Mouse (Mus musculus): Measurements from ENCODE around the gene Tm4sf4. TPM values are rescaled to one million over a fixed set of nuclear protein-coding genes. Genes with fewer than 3 reads are reported as not detected.

The Tm4sf4 gene
- polyA plus RNA-seq (2012; rRNA removed), result 12.4 and 16.1 TPM in 2 replicates
- 34.2 and 38.1 TPM in 2 replicates for polyA plus RNA-seq (2014; fragmentation: Nextera tagmentation; extraction: Ambion mirVana)

DNA sequence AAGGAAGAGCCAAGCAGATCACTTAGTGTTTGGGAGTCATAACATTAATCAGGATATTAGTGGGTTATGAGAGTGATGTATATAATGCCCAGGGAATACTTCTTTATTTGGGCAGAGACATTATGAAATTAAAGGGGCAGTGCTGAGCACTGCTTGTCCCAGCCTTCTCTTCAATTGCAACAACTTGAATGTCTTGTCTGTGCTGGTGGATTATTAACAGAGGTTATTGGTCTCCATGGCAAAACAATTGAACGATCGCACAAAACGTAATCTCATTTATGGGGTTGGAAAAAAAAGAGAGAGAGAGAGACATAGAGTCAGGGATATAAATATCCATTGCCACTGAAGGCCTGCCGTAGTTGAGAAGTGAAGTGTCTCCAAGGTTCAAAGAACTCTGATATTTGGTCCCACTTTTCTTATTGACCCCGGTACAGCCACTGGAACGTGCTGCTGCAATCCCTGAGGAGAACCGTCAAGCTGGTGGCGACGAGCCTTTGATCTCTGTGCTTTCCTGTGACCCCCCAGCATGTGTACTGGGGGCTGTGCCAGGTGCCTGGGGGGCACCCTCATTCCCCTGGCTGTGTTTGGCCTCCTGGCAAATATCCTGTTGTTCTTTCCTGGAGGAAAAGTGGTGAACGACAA is at the start of gene Tm4sf4:
Tm4sf4 (plus strand) TSS at position 226 of the 642 bp plus-strand sequence.
- no peaks in the 10 kb centered on the region for H3K9me3 ChIP-seq (ENCODE audit: control insufficient read depth, low read length)
- peak within 1 kb of the TSS; percentile 24 to 27 for H3K4me3 ChIP-seq (ENCODE audit: insufficient read depth in 1 of 2, low read depth in 2 of 2, low read length in 2 of 2)
- H3K27ac ChIP-seq, result no peak within 1 kb of the TSS
- WGBS (ENCODE audit: insufficient replicate concordance), result 62% methylated on average over 10 of the region's 10 CpGs
- H3K36me3 ChIP-seq (replicated peaks; ENCODE audit: control insufficient read depth, insufficient read depth, low read depth), result no peaks in the 10 kb centered on the region
- H3K4me2 ChIP-seq (ENCODE audit: low read depth), result peak within 1 kb of the TSS; percentile 38
- no peak for ATAC-seq (ENCODE audit: insufficient read depth)
- no peak within 1 kb of the TSS for H3K9ac ChIP-seq (replicated peaks)
- DNase-seq (ENCODE audit: low read depth in 3 of 3, low spot score in 3 of 3), result no peak
- H3K4me1 ChIP-seq (replicated peaks; ENCODE audit: control insufficient read depth in 2 of 2, insufficient read depth in 2 of 2, low read length in 1 of 2), result peaks cover 0 to 3% of the 10 kb centered on the region in 2 experiments; a peak in 1 of 4 replicates
- no peaks in the 10 kb centered on the region for H3K27me3 ChIP-seq (ENCODE audit: control insufficient read depth, insufficient read depth, low read length)
- TF ChIP-seq CTCF (IDR thresholded peaks at IDR 0.05; ENCODE audit: low read depth), result no peak
- TF ChIP-seq EP300 (IDR thresholded peaks at IDR 0.05; ENCODE audit: low read depth), result no peak

DNA sequence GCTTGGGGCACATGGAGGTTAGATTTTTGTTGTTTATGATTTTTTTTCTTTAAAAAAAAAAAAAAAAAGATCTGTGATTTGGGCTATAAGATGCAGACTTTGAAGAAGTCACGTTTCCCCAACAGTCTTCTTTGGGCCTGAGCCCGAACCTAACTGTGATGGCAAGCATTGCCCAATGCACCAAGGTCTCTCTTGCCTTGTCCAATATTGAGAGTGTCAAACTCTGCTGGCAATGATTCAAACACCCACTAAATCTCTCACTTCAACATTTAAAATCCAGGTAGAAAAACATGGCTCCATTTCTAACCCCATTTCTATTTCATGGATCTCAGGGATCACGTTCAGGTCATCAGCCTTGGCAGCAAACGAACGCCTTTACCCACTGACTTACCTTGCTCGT is 38.7 kb upstream of the Tm4sf4 start:
- Histone ChIP-seq H3K4me3 (ENCODE audit: insufficient read depth in 1 of 2, low read depth in 2 of 2, low read length in 2 of 2) (no peak overlapping the region), H3K9ac (replicated peaks) (no peak overlapping the region), H3K27me3 (ENCODE audit: control insufficient read depth, insufficient read depth, low read length) (no peaks in the 10 kb centered on the region), H3K4me2 (ENCODE audit: low read depth) (peak overlapping the region; percentile 13; the same call in 1 of the 2 replicates), H3K36me3 (replicated peaks; ENCODE audit: control insufficient read depth, insufficient read depth, low read depth) (no peaks in the 10 kb centered on the region), H3K9me3 (ENCODE audit: control insufficient read depth, low read length) (no peaks in the 10 kb centered on the region), H3K27ac (no peak overlapping the region), H3K4me1 (replicated peaks; ENCODE audit: control insufficient read depth in 2 of 2, insufficient read depth in 2 of 2, low read length in 1 of 2) (no peaks in the 10 kb centered on the region)
- 56% methylated on average over 6 of the region's 6 CpGs for whole genome bisulfite sequencing (ENCODE audit: insufficient replicate concordance)
- no peak for DNase-seq (ENCODE audit: low read depth in 3 of 3, low spot score in 3 of 3)
- no peak for ATAC-seq (ENCODE audit: insufficient read depth)
- TF ChIP-seq EP300 (IDR thresholded peaks at IDR 0.05; ENCODE audit: low read depth) (no peak), CTCF (IDR thresholded peaks at IDR 0.05; ENCODE audit: low read depth) (no peak)

DNA sequence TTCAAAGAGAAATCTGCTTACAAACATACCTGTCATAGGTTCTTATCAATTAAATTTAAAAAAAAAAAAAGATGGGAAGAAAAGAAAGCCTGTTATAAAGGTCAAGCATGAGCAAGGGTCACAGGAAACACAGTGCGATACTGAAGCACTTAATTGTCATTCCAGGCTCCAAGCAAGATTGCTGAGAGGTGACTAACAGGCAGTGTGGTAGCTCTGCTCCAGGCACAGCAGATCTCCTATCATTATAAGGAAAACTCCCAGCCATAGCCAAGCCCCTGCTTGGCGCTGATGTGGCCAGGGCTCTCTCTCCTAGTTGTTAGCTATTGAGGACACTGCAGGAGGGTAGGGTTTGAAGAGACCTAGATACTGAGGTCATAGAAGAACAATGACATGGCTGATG is 38.2 kb upstream of the Tm4sf4 start:
- H3K4me3 ChIP-seq (ENCODE audit: insufficient read depth in 1 of 2, low read depth in 2 of 2, low read length in 2 of 2), result no peak overlapping the region

DNA sequence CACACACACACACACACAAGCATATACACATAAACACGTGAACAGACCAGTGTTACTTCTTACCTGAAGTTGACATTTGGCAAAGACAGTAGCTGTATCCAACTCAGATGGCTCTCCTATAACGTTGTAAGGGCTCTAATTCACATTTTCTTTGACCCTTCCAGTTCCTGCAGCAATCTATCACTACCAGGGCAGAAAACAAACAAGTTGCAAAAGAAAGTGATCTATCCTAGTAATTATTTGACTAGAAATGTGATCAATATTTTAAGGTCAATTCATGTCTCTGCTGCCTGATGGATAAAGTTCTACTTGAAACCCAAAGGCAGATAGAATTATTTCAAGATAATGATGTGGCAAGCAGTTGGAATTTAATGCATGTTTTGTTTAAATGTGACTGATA is 37.5 kb upstream of the Tm4sf4 start:
- Histone ChIP-seq H3K9ac (replicated peaks) (no peak overlapping the region), H3K4me2 (ENCODE audit: low read depth) (no peak overlapping the region), H3K27me3 (ENCODE audit: control insufficient read depth, insufficient read depth, low read length) (no peaks in the 10 kb centered on the region), H3K36me3 (replicated peaks; ENCODE audit: control insufficient read depth, insufficient read depth, low read depth) (no peaks in the 10 kb centered on the region), H3K4me3 (ENCODE audit: insufficient read depth in 1 of 2, low read depth in 2 of 2, low read length in 2 of 2) (no peak overlapping the region), H3K4me1 (replicated peaks; ENCODE audit: control insufficient read depth in 2 of 2, insufficient read depth in 2 of 2, low read length in 1 of 2) (no peaks in the 10 kb centered on the region), H3K9me3 (ENCODE audit: control insufficient read depth, low read length) (no peaks in the 10 kb centered on the region), H3K27ac (no peak overlapping the region)
- no peak for DNase-seq (ENCODE audit: low read depth in 3 of 3, low spot score in 3 of 3)
- no peak for ATAC-seq (ENCODE audit: insufficient read depth)
- TF ChIP-seq CTCF (IDR thresholded peaks at IDR 0.05; ENCODE audit: low read depth) (no peak), EP300 (IDR thresholded peaks at IDR 0.05; ENCODE audit: low read depth) (no peak)
- 35% methylated on average over 2 of the region's 2 CpGs for WGBS (ENCODE audit: insufficient replicate concordance)

More for the DNA sequence above, 38.2 kb upstream of the Tm4sf4 start:
- H3K4me1 ChIP-seq (replicated peaks; ENCODE audit: control insufficient read depth in 2 of 2, insufficient read depth in 2 of 2, low read length in 1 of 2), result no peaks in the 10 kb centered on the region
- no peak for TF ChIP-seq EP300 (IDR thresholded peaks at IDR 0.05; ENCODE audit: low read depth)
- no peak for TF ChIP-seq CTCF (IDR thresholded peaks at IDR 0.05; ENCODE audit: low read depth)
- H3K4me2 ChIP-seq (ENCODE audit: low read depth), result peak overlapping the region; percentile 7; the same call in 1 of the 2 replicates
- no peak overlapping the region for H3K9ac ChIP-seq (replicated peaks)
- no peaks in the 10 kb centered on the region for H3K36me3 ChIP-seq (replicated peaks; ENCODE audit: control insufficient read depth, insufficient read depth, low read depth)
- no peak overlapping the region for H3K27ac ChIP-seq
- DNase-seq (ENCODE audit: low read depth in 3 of 3, low spot score in 3 of 3) (no peak), ATAC-seq (ENCODE audit: insufficient read depth) (no peak)
- no peaks in the 10 kb centered on the region for H3K9me3 ChIP-seq (ENCODE audit: control insufficient read depth, low read length)
- no peaks in the 10 kb centered on the region for H3K27me3 ChIP-seq (ENCODE audit: control insufficient read depth, insufficient read depth, low read length)
- WGBS (ENCODE audit: insufficient replicate concordance), result 49% methylated on average over 2 of the region's 2 CpGs

DNA sequence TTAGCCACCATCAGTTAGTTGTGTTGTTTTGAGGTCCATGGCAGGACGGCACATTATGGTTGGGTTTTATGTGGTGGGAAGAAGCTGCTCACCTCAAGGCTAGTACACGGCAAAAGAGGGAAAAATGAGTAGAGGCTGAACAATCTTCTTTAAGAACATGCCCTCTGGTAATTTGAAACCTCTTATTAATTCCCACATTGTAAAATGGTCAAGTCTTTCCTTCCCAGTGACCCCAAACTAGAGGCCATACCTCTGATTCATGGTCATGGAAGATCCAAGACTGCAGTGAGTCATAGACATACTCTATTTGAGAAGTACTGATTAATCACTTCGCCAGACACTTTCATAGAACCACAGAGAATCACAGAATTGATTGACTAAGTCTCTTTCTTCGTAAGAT is 13.6 kb upstream of the Tm4sf4 start:
- Histone ChIP-seq H3K27me3 (ENCODE audit: control insufficient read depth, insufficient read depth, low read length) (no peaks in the 10 kb centered on the region), H3K4me2 (ENCODE audit: low read depth) (no peak overlapping the region), H3K9me3 (ENCODE audit: control insufficient read depth, low read length) (no peaks in the 10 kb centered on the region), H3K4me1 (replicated peaks; ENCODE audit: control insufficient read depth in 2 of 2, insufficient read depth in 2 of 2, low read length in 1 of 2) (no peaks in the 10 kb centered on the region), H3K9ac (replicated peaks) (no peak overlapping the region), H3K36me3 (replicated peaks; ENCODE audit: control insufficient read depth, insufficient read depth, low read depth) (no peaks in the 10 kb centered on the region), H3K27ac (no peak overlapping the region), H3K4me3 (ENCODE audit: insufficient read depth in 1 of 2, low read depth in 2 of 2, low read length in 2 of 2) (no peak overlapping the region)
- ATAC-seq (ENCODE audit: insufficient read depth), result no peak
- WGBS (ENCODE audit: insufficient replicate concordance), result 57% methylated on average over 4 of the region's 4 CpGs
- DNase-seq (ENCODE audit: low read depth in 3 of 3, low spot score in 3 of 3), result no peak
- no peak for TF ChIP-seq CTCF (IDR thresholded peaks at IDR 0.05; ENCODE audit: low read depth)
- TF ChIP-seq EP300 (IDR thresholded peaks at IDR 0.05; ENCODE audit: low read depth), result no peak
